Mouse (Mus musculus): Measurements from ENCODE around the gene Tas2r137.
A peak's percentile ranks its signal among the peaks of the same experiment; 100 is the strongest.

Tas2r137 gene

GRCm38 (mm10) chr6:40490933-40491332 lies at the start of gene Tas2r137:
Gene Tas2r137, plus strand, starts transcription at chr6:40491233.
- no peak for DNase-seq

GRCm38 (mm10) chr6:40441276-40441675 lies 49.8 kb upstream of the Tas2r137 start:
- DNase-seq: no peak

- DNase-seq: no peak
Observed at GRCm38 (mm10) chr6:40441755-40442154, 49.3 kb upstream of the Tas2r137 start.

- DNase-seq: no peak
Observed at GRCm38 (mm10) chr6:40443281-40443928, 47.6 kb upstream of the Tas2r137 start.

- DNase-seq: no peak
Observed at GRCm38 (mm10) chr6:40448626-40449025, 42.4 kb upstream of the Tas2r137 start.

- DNase-seq: no peak
Observed at GRCm38 (mm10) chr6:40454436-40455041, 36.5 kb upstream of the Tas2r137 start.

- no peak for DNase-seq
Observed at GRCm38 (mm10) chr6:40465710-40466109, 25.3 kb upstream of the Tas2r137 start.

- peak; percentile 92 for DNase-seq
Observed at GRCm38 (mm10) chr6:40470916-40471719, 19.9 kb upstream of the Tas2r137 start, which contains the start of gene Ssbp1. Gene Ssbp1, plus strand, starts transcription at chr6:40471352.

GRCm38 (mm10) chr6:40471720-40472010 lies 19.4 kb upstream of the Tas2r137 start:
- DNase-seq: no peak

GRCm38 (mm10) chr6:40476132-40476531 lies 14.9 kb upstream of the Tas2r137 start:
- no peak for DNase-seq

- no peak for DNase-seq
Observed at GRCm38 (mm10) chr6:40479705-40480104, 11.3 kb upstream of the Tas2r137 start.

GRCm38 (mm10) chr6:40482318-40482717 lies 8.7 kb upstream of the Tas2r137 start:
- peak; percentile 34 for DNase-seq

- no peak for DNase-seq
Observed at GRCm38 (mm10) chr6:40493229-40493628, 2.2 kb downstream of the Tas2r137 start, which contains the start of gene Tas2r108. Gene Tas2r108, plus strand, starts transcription at chr6:40493529.

GRCm38 (mm10) chr6:40519408-40519807 lies 28.4 kb downstream of the Tas2r137 start, which contains the start of gene Prss37:
Gene Prss37, minus strand, starts transcription at chr6:40519508.
- no peak for DNase-seq

All from right cerebral cortex, adult 18-20 months (tissue).